Mouse (Mus musculus): ENCODE results near the gene Galnt10. TPM values are rescaled to one million over a fixed set of nuclear protein-coding genes. Genes with fewer than 3 reads are reported as not detected.

Gene Galnt10
- polyA plus RNA-seq, 1 experiment from 2014 or later, result 11.6 TPM

- 50% methylated on average over 23 of the region's 23 CpGs for WGBS
- Histone ChIP-seq H3K9ac (replicated peaks; ENCODE audit: low read length) (no peak overlapping the region), H3K27me3 (ENCODE audit: control insufficient read depth, insufficient read depth, low read length) (no peaks in the 10 kb centered on the region; the same call in 1 of the 2 replicates), H3K4me3 (replicated peaks; ENCODE audit: low read depth, low read length) (no peak overlapping the region), H3K4me1 (ENCODE audit: control insufficient read depth, insufficient read depth, low read length) (peaks cover 21% of the 10 kb centered on the region; the same call in 1 of the 2 replicates), H3K36me3 (ENCODE audit: control insufficient read depth, insufficient read depth, low read length) (no peaks in the 10 kb centered on the region), H3K9me3 (ENCODE audit: control insufficient read depth, low read length) (no peaks in the 10 kb centered on the region), H3K4me2 (ENCODE audit: low read length) (no peak overlapping the region), H3K27ac (replicated peaks; ENCODE audit: low read depth, low read length) (no peak overlapping the region)
- DNase-seq (no peak), ATAC-seq (ENCODE audit: low FRiP score, low TSS enrichment) (no peak)
Observed at GRCm38 (mm10) chr11:57652206-57652922, 7.1 kb downstream of the Galnt10 start.

- 84% methylated on average over 14 of the region's 14 CpGs for WGBS
- no peak overlapping the region for H3K4me3 ChIP-seq (replicated peaks; ENCODE audit: low read depth, low read length)
- DNase-seq, result no peak
- H3K9ac ChIP-seq (replicated peaks; ENCODE audit: low read length), result no peak overlapping the region
- H3K9me3 ChIP-seq (ENCODE audit: control insufficient read depth, low read length), result no peaks in the 10 kb centered on the region
- H3K4me2 ChIP-seq (ENCODE audit: low read length), result no peak overlapping the region
- no peaks in the 10 kb centered on the region for H3K36me3 ChIP-seq (ENCODE audit: control insufficient read depth, insufficient read depth, low read length)
- H3K27ac ChIP-seq (replicated peaks; ENCODE audit: low read depth, low read length), result no peak overlapping the region
- H3K4me1 ChIP-seq (ENCODE audit: control insufficient read depth, insufficient read depth, low read length), result peaks cover 20% of the 10 kb centered on the region; the same call in 1 of the 2 replicates
- ATAC-seq (ENCODE audit: low FRiP score, low TSS enrichment), result no peak
- no peaks in the 10 kb centered on the region; the same call in 1 of the 2 replicates for H3K27me3 ChIP-seq (ENCODE audit: control insufficient read depth, insufficient read depth, low read length)
Observed at GRCm38 (mm10) chr11:57652923-57653660, 7.8 kb downstream of the Galnt10 start.

GRCm38 (mm10) chr11:57653796-57654195 is 8.6 kb downstream of the Galnt10 start:
- ATAC-seq (ENCODE audit: low FRiP score, low TSS enrichment) (no peak), DNase-seq (no peak)
- WGBS, result 81% methylated on average over 5 of the region's 5 CpGs
- Histone ChIP-seq H3K9ac (replicated peaks; ENCODE audit: low read length) (no peak overlapping the region), H3K4me2 (ENCODE audit: low read length) (no peak overlapping the region), H3K27ac (replicated peaks; ENCODE audit: low read depth, low read length) (no peak overlapping the region), H3K4me1 (ENCODE audit: control insufficient read depth, insufficient read depth, low read length) (peaks cover 16% of the 10 kb centered on the region; the same call in 1 of the 2 replicates), H3K27me3 (ENCODE audit: control insufficient read depth, insufficient read depth, low read length) (no peaks in the 10 kb centered on the region; the same call in 1 of the 2 replicates), H3K4me3 (replicated peaks; ENCODE audit: low read depth, low read length) (no peak overlapping the region), H3K36me3 (ENCODE audit: control insufficient read depth, insufficient read depth, low read length) (no peaks in the 10 kb centered on the region), H3K9me3 (ENCODE audit: control insufficient read depth, low read length) (no peaks in the 10 kb centered on the region)

- Histone ChIP-seq H3K4me3 (replicated peaks; ENCODE audit: low read depth, low read length) (no peak overlapping the region), H3K9me3 (ENCODE audit: control insufficient read depth, low read length) (no peaks in the 10 kb centered on the region), H3K27ac (replicated peaks; ENCODE audit: low read depth, low read length) (no peak overlapping the region), H3K4me1 (ENCODE audit: control insufficient read depth, insufficient read depth, low read length) (peaks cover 16% of the 10 kb centered on the region; the same call in 1 of the 2 replicates), H3K4me2 (ENCODE audit: low read length) (no peak overlapping the region), H3K36me3 (ENCODE audit: control insufficient read depth, insufficient read depth, low read length) (no peaks in the 10 kb centered on the region), H3K27me3 (ENCODE audit: control insufficient read depth, insufficient read depth, low read length) (no peaks in the 10 kb centered on the region; the same call in 1 of the 2 replicates), H3K9ac (replicated peaks; ENCODE audit: low read length) (no peak overlapping the region)
- WGBS, result 16% methylated on average over 4 of the region's 4 CpGs
- ATAC-seq (ENCODE audit: low FRiP score, low TSS enrichment) (no peak), DNase-seq (no peak)
Observed at GRCm38 (mm10) chr11:57654386-57654785, 9.1 kb downstream of the Galnt10 start.

GRCm38 (mm10) chr11:57654977-57655397 is 9.7 kb downstream of the Galnt10 start:
- H3K4me1 ChIP-seq (ENCODE audit: control insufficient read depth, insufficient read depth, low read length), result peaks cover 16% of the 10 kb centered on the region; the same call in 1 of the 2 replicates
- no peak for DNase-seq
- WGBS, result 37% methylated on average over 5 of the region's 5 CpGs
- no peak overlapping the region for H3K4me3 ChIP-seq (replicated peaks; ENCODE audit: low read depth, low read length)
- no peak overlapping the region for H3K4me2 ChIP-seq (ENCODE audit: low read length)
- no peak for ATAC-seq (ENCODE audit: low FRiP score, low TSS enrichment)
- H3K27ac ChIP-seq (replicated peaks; ENCODE audit: low read depth, low read length), result no peak overlapping the region
- no peaks in the 10 kb centered on the region; the same call in 1 of the 2 replicates for H3K27me3 ChIP-seq (ENCODE audit: control insufficient read depth, insufficient read depth, low read length)
- H3K9ac ChIP-seq (replicated peaks; ENCODE audit: low read length), result no peak overlapping the region
- no peaks in the 10 kb centered on the region for H3K36me3 ChIP-seq (ENCODE audit: control insufficient read depth, insufficient read depth, low read length)
- no peaks in the 10 kb centered on the region for H3K9me3 ChIP-seq (ENCODE audit: control insufficient read depth, low read length)

- no peak for DNase-seq
- Histone ChIP-seq H3K4me3 (replicated peaks; ENCODE audit: low read depth, low read length) (no peak overlapping the region), H3K9ac (replicated peaks; ENCODE audit: low read length) (no peak overlapping the region), H3K4me1 (ENCODE audit: control insufficient read depth, insufficient read depth, low read length) (peaks cover 12% of the 10 kb centered on the region; the same call in 1 of the 2 replicates), H3K4me2 (ENCODE audit: low read length) (no peak overlapping the region), H3K27ac (replicated peaks; ENCODE audit: low read depth, low read length) (no peak overlapping the region), H3K9me3 (ENCODE audit: control insufficient read depth, low read length) (no peaks in the 10 kb centered on the region), H3K27me3 (ENCODE audit: control insufficient read depth, insufficient read depth, low read length) (no peaks in the 10 kb centered on the region; the same call in 1 of the 2 replicates), H3K36me3 (ENCODE audit: control insufficient read depth, insufficient read depth, low read length) (no peaks in the 10 kb centered on the region)
- no peak for ATAC-seq (ENCODE audit: low FRiP score, low TSS enrichment)
- 49% methylated on average over 10 of the region's 10 CpGs for WGBS
Observed at GRCm38 (mm10) chr11:57655669-57656325, 10.6 kb downstream of the Galnt10 start.

GRCm38 (mm10) chr11:57656602-57657275 is 11.5 kb downstream of the Galnt10 start:
- ATAC-seq (ENCODE audit: low FRiP score, low TSS enrichment), result no peak
- DNase-seq, result no peak
- H3K36me3 ChIP-seq (ENCODE audit: control insufficient read depth, insufficient read depth, low read length), result no peaks in the 10 kb centered on the region
- H3K9me3 ChIP-seq (ENCODE audit: control insufficient read depth, low read length), result no peaks in the 10 kb centered on the region
- peaks cover 8% of the 10 kb centered on the region; the same call in 1 of the 2 replicates for H3K4me1 ChIP-seq (ENCODE audit: control insufficient read depth, insufficient read depth, low read length)
- WGBS, result 54% methylated on average over 8 of the region's 8 CpGs
- H3K27me3 ChIP-seq (ENCODE audit: control insufficient read depth, insufficient read depth, low read length), result no peaks in the 10 kb centered on the region; the same call in 1 of the 2 replicates
- no peak overlapping the region for H3K9ac ChIP-seq (replicated peaks; ENCODE audit: low read length)
- no peak overlapping the region for H3K4me3 ChIP-seq (replicated peaks; ENCODE audit: low read depth, low read length)
- no peak overlapping the region for H3K27ac ChIP-seq (replicated peaks; ENCODE audit: low read depth, low read length)
- no peak overlapping the region for H3K4me2 ChIP-seq (ENCODE audit: low read length)
